Mouse (Mus musculus): ENCODE measurements around the gene Mgat5b. TPM values are rescaled to one million over a fixed set of nuclear protein-coding genes. Genes with fewer than 3 reads are reported as not detected.
A peak's percentile ranks its signal among the peaks of the same experiment; 100 is the strongest.

Mgat5b gene
- polyA plus RNA-seq, 1 experiment from 2014 or later, result 1.5 TPM

- Histone ChIP-seq H3K36me3 (replicated peaks; ENCODE audit: control insufficient read depth, insufficient read depth, low read depth, low read length) (no peaks in the 10 kb centered on the region), H3K4me1 (ENCODE audit: control insufficient read depth, insufficient read depth, low read length) (no peaks in the 10 kb centered on the region), H3K27me3 (ENCODE audit: control insufficient read depth, insufficient read depth, low read length) (peaks cover 34% of the 10 kb centered on the region), H3K9me3 (replicated peaks; ENCODE audit: control insufficient read depth, low read length) (no peaks in the 10 kb centered on the region), H3K27ac (replicated peaks; ENCODE audit: low read depth, low read length) (no peak overlapping the region), H3K4me2 (ENCODE audit: low read depth, low read length) (no peak overlapping the region), H3K4me3 (ENCODE audit: low read depth, low read length) (no peak overlapping the region), H3K9ac (replicated peaks; ENCODE audit: low read length) (no peak overlapping the region)
- DNase-seq (ENCODE audit: low spot score), result no peak
- 48% methylated on average over 7 of the region's 7 CpGs for WGBS
- ATAC-seq (replicated peaks; ENCODE audit: insufficient number of reproducible peaks, low FRiP score, low TSS enrichment, low read depth), result no peak
These were observed 3.4 kb downstream of the Mgat5b start for GRCm38 (mm10) chr11:116922058-116922457.

- H3K36me3 ChIP-seq (replicated peaks; ENCODE audit: control insufficient read depth, insufficient read depth, low read depth, low read length), result no peaks in the 10 kb centered on the region
- no peak overlapping the region for H3K9ac ChIP-seq (replicated peaks; ENCODE audit: low read length)
These were observed 9.4 kb downstream of the Mgat5b start for GRCm38 (mm10) chr11:116928031-116928430.

GRCm38 (mm10) chr11:116934862-116935261 is 16.2 kb downstream of the Mgat5b start:
- Histone ChIP-seq H3K4me1 (ENCODE audit: control insufficient read depth, insufficient read depth, low read length) (no peaks in the 10 kb centered on the region; the same call in none of the 2 replicates), H3K9me3 (replicated peaks; ENCODE audit: control insufficient read depth, low read length) (no peaks in the 10 kb centered on the region), H3K9ac (replicated peaks; ENCODE audit: low read length) (no peak overlapping the region), H3K4me2 (ENCODE audit: low read depth, low read length) (no peak overlapping the region), H3K27ac (replicated peaks; ENCODE audit: low read depth, low read length) (no peak overlapping the region), H3K27me3 (ENCODE audit: control insufficient read depth, insufficient read depth, low read length) (no peaks in the 10 kb centered on the region), H3K4me3 (ENCODE audit: low read depth, low read length) (no peak overlapping the region), H3K36me3 (replicated peaks; ENCODE audit: control insufficient read depth, insufficient read depth, low read depth, low read length) (no peaks in the 10 kb centered on the region)
- 86% methylated on average over 5 of the region's 5 CpGs for WGBS
- no peak for ATAC-seq (replicated peaks; ENCODE audit: insufficient number of reproducible peaks, low FRiP score, low TSS enrichment, low read depth)
- no peak for DNase-seq (ENCODE audit: low spot score)

More at GRCm38 (mm10) chr11:116928031-116928430, 9.4 kb downstream of the Mgat5b start:
- Histone ChIP-seq H3K9me3 (replicated peaks; ENCODE audit: control insufficient read depth, low read length) (no peaks in the 10 kb centered on the region), H3K27ac (replicated peaks; ENCODE audit: low read depth, low read length) (no peak overlapping the region), H3K4me1 (ENCODE audit: control insufficient read depth, insufficient read depth, low read length) (no peaks in the 10 kb centered on the region), H3K4me3 (ENCODE audit: low read depth, low read length) (no peak overlapping the region), H3K4me2 (ENCODE audit: low read depth, low read length) (no peak overlapping the region), H3K27me3 (ENCODE audit: control insufficient read depth, insufficient read depth, low read length) (no peaks in the 10 kb centered on the region)
- ATAC-seq (replicated peaks; ENCODE audit: insufficient number of reproducible peaks, low FRiP score, low TSS enrichment, low read depth) (no peak), DNase-seq (ENCODE audit: low spot score) (no peak)
- WGBS, result 85% methylated on average over 6 of the region's 6 CpGs

GRCm38 (mm10) chr11:116935354-116935753 is 16.7 kb downstream of the Mgat5b start:
- no peak overlapping the region for H3K4me3 ChIP-seq (ENCODE audit: low read depth, low read length)
- H3K27me3 ChIP-seq (ENCODE audit: control insufficient read depth, insufficient read depth, low read length), result no peaks in the 10 kb centered on the region
- DNase-seq (ENCODE audit: low spot score) (no peak), ATAC-seq (replicated peaks; ENCODE audit: insufficient number of reproducible peaks, low FRiP score, low TSS enrichment, low read depth) (no peak)
- no peak overlapping the region for H3K4me2 ChIP-seq (ENCODE audit: low read depth, low read length)
- H3K27ac ChIP-seq (replicated peaks; ENCODE audit: low read depth, low read length), result no peak overlapping the region
- WGBS, result 67% methylated on average over 8 of the region's 9 CpGs
- no peaks in the 10 kb centered on the region for H3K36me3 ChIP-seq (replicated peaks; ENCODE audit: control insufficient read depth, insufficient read depth, low read depth, low read length)
- no peak overlapping the region for H3K9ac ChIP-seq (replicated peaks; ENCODE audit: low read length)
- H3K4me1 ChIP-seq (ENCODE audit: control insufficient read depth, insufficient read depth, low read length), result no peaks in the 10 kb centered on the region; the same call in none of the 2 replicates
- H3K9me3 ChIP-seq (replicated peaks; ENCODE audit: control insufficient read depth, low read length), result no peaks in the 10 kb centered on the region

GRCm38 (mm10) chr11:116935917-116936316 is 17.3 kb downstream of the Mgat5b start:
- no peak overlapping the region for H3K4me3 ChIP-seq (ENCODE audit: low read depth, low read length)
- H3K4me2 ChIP-seq (ENCODE audit: low read depth, low read length), result no peak overlapping the region
- WGBS, result 74% methylated on average over 9 of the region's 9 CpGs
- H3K4me1 ChIP-seq (ENCODE audit: control insufficient read depth, insufficient read depth, low read length), result no peaks in the 10 kb centered on the region; the same call in none of the 2 replicates
- ATAC-seq (replicated peaks; ENCODE audit: insufficient number of reproducible peaks, low FRiP score, low TSS enrichment, low read depth) (no peak), DNase-seq (ENCODE audit: low spot score) (no peak)
- H3K9ac ChIP-seq (replicated peaks; ENCODE audit: low read length), result no peak overlapping the region
- H3K27ac ChIP-seq (replicated peaks; ENCODE audit: low read depth, low read length), result no peak overlapping the region
- H3K27me3 ChIP-seq (ENCODE audit: control insufficient read depth, insufficient read depth, low read length), result no peaks in the 10 kb centered on the region
- H3K36me3 ChIP-seq (replicated peaks; ENCODE audit: control insufficient read depth, insufficient read depth, low read depth, low read length), result no peaks in the 10 kb centered on the region
- no peaks in the 10 kb centered on the region for H3K9me3 ChIP-seq (replicated peaks; ENCODE audit: control insufficient read depth, low read length)

- Histone ChIP-seq H3K27ac (replicated peaks; ENCODE audit: low read depth, low read length) (no peak overlapping the region), H3K4me2 (ENCODE audit: low read depth, low read length) (no peak overlapping the region), H3K9me3 (replicated peaks; ENCODE audit: control insufficient read depth, low read length) (no peaks in the 10 kb centered on the region), H3K4me3 (ENCODE audit: low read depth, low read length) (no peak overlapping the region), H3K27me3 (ENCODE audit: control insufficient read depth, insufficient read depth, low read length) (no peaks in the 10 kb centered on the region), H3K36me3 (replicated peaks; ENCODE audit: control insufficient read depth, insufficient read depth, low read depth, low read length) (no peaks in the 10 kb centered on the region), H3K4me1 (ENCODE audit: control insufficient read depth, insufficient read depth, low read length) (no peaks in the 10 kb centered on the region; the same call in none of the 2 replicates), H3K9ac (replicated peaks; ENCODE audit: low read length) (no peak overlapping the region)
- ATAC-seq (replicated peaks; ENCODE audit: insufficient number of reproducible peaks, low FRiP score, low TSS enrichment, low read depth), result no peak
- whole genome bisulfite sequencing, result 37% methylated on average over 10 of the region's 10 CpGs
- DNase-seq (ENCODE audit: low spot score), result no peak
These were observed 18.5 kb downstream of the Mgat5b start for GRCm38 (mm10) chr11:116937141-116937540.

- 3% methylated on average over 20 of the region's 20 CpGs for WGBS
- peak overlapping the region; percentile 25 for H3K4me3 ChIP-seq (ENCODE audit: low read depth, low read length)
- H3K9me3 ChIP-seq (replicated peaks; ENCODE audit: control insufficient read depth, low read length), result no peaks in the 10 kb centered on the region
- H3K27me3 ChIP-seq (ENCODE audit: control insufficient read depth, insufficient read depth, low read length), result no peaks in the 10 kb centered on the region
- H3K4me2 ChIP-seq (ENCODE audit: low read depth, low read length), result peak overlapping the region; percentile 47
- DNase-seq (ENCODE audit: low spot score) (peak; percentile 72), ATAC-seq (replicated peaks; ENCODE audit: insufficient number of reproducible peaks, low FRiP score, low TSS enrichment, low read depth) (no peak)
- no peaks in the 10 kb centered on the region for H3K36me3 ChIP-seq (replicated peaks; ENCODE audit: control insufficient read depth, insufficient read depth, low read depth, low read length)
- H3K4me1 ChIP-seq (ENCODE audit: control insufficient read depth, insufficient read depth, low read length), result no peaks in the 10 kb centered on the region; the same call in none of the 2 replicates
- H3K27ac ChIP-seq (replicated peaks; ENCODE audit: low read depth, low read length), result no peak overlapping the region
- H3K9ac ChIP-seq (replicated peaks; ENCODE audit: low read length), result peak overlapping the region; percentile 62
These were observed 21.6 kb downstream of the Mgat5b start for GRCm38 (mm10) chr11:116940088-116940855.

GRCm38 (mm10) chr11:116944346-116944745 is 25.7 kb downstream of the Mgat5b start:
- H3K4me2 ChIP-seq (ENCODE audit: low read depth, low read length), result no peak overlapping the region
- no peaks in the 10 kb centered on the region; the same call in 1 of the 2 replicates for H3K4me1 ChIP-seq (ENCODE audit: control insufficient read depth, insufficient read depth, low read length)
- no peaks in the 10 kb centered on the region for H3K27me3 ChIP-seq (ENCODE audit: control insufficient read depth, insufficient read depth, low read length)
- H3K27ac ChIP-seq (replicated peaks; ENCODE audit: low read depth, low read length), result no peak overlapping the region
- H3K9ac ChIP-seq (replicated peaks; ENCODE audit: low read length), result no peak overlapping the region
- ATAC-seq (replicated peaks; ENCODE audit: insufficient number of reproducible peaks, low FRiP score, low TSS enrichment, low read depth), result no peak
- WGBS, result 59% methylated on average over 4 of the region's 4 CpGs
- no peaks in the 10 kb centered on the region for H3K9me3 ChIP-seq (replicated peaks; ENCODE audit: control insufficient read depth, low read length)
- DNase-seq (ENCODE audit: low spot score), result no peak
- no peak overlapping the region for H3K4me3 ChIP-seq (ENCODE audit: low read depth, low read length)
- no peaks in the 10 kb centered on the region for H3K36me3 ChIP-seq (replicated peaks; ENCODE audit: control insufficient read depth, insufficient read depth, low read depth, low read length)

Measured in embryonic facial prominence, embryonic 11.5 days (tissue).